Mouse (Mus musculus): ENCODE results near the gene Olfr559. TPM values are rescaled to one million over a fixed set of nuclear protein-coding genes. Genes with fewer than 3 reads are reported as not detected.

Gene Olfr559
- polyA plus RNA-seq, 1 experiment from 2014 or later, result not detected

Other genes with a start within 250 kb of the Olfr559 start
- not detected in 3 replicates for gene Olfr543, start 245.8 kb downstream of the Olfr559 start, polyA plus RNA-seq (2018)
- gene Olfr544, start 239.2 kb downstream of the Olfr559 start, polyA plus RNA-seq (2018), result not detected in 3 replicates
- not detected in 3 replicates for gene Olfr545, start 227.9 kb downstream of the Olfr559 start, polyA plus RNA-seq (2018)
- not detected in 3 replicates for gene Olfr547, start 192.7 kb downstream of the Olfr559 start, polyA plus RNA-seq (2018)
- gene Olfr548-ps1, start 186.6 kb downstream of the Olfr559 start, polyA plus RNA-seq (2018), result not detected in 3 replicates
- gene Olfr549, start 177.6 kb downstream of the Olfr559 start, polyA plus RNA-seq (2018), result not detected in 3 replicates
- 31.3 to 44.4 TPM (median 44.4 TPM) in 3 replicates for gene Trim21, start 162.0 kb downstream of the Olfr559 start, polyA plus RNA-seq (2018)
- gene Olfr550, start 156.0 kb downstream of the Olfr559 start, polyA plus RNA-seq (2018), result not detected in 3 replicates
- not detected in 3 replicates for gene Olfr551, start 135.6 kb downstream of the Olfr559 start, polyA plus RNA-seq (2018)
- not detected in 3 replicates for gene Olfr552, start 129.7 kb downstream of the Olfr559 start, polyA plus RNA-seq (2018)
- not detected in 3 replicates for gene Olfr553, start 109.3 kb downstream of the Olfr559 start, polyA plus RNA-seq (2018)
- not detected in 3 replicates for gene Olfr554, start 89.1 kb downstream of the Olfr559 start, polyA plus RNA-seq (2018)
- not detected in 3 replicates for gene Olfr555, start 68.7 kb downstream of the Olfr559 start, polyA plus RNA-seq (2018)
- gene Olfr556, start 62.6 kb downstream of the Olfr559 start, polyA plus RNA-seq (2018), result not detected in 3 replicates
- 2.3 to 3.3 TPM (median 2.8 TPM) in 3 replicates for gene Trim68, start 40.2 kb downstream of the Olfr559 start, polyA plus RNA-seq (2018)
- gene Olfr557, start 31.6 kb downstream of the Olfr559 start, polyA plus RNA-seq (2018), result not detected in 3 replicates
- not detected in 3 replicates for gene Olfr558, start 25.3 kb downstream of the Olfr559 start, polyA plus RNA-seq (2018)
- not detected in 3 replicates for gene Olfr33, start 8.4 kb downstream of the Olfr559 start, polyA plus RNA-seq (2018)
- not detected in 3 replicates for gene Olfr560, start 31.9 kb upstream of the Olfr559 start, polyA plus RNA-seq (2018)
- not detected in 3 replicates for gene Olfr78, start 32.0 kb upstream of the Olfr559 start, polyA plus RNA-seq (2018)
- gene Olfr561, start 43.7 kb upstream of the Olfr559 start, polyA plus RNA-seq (2018), result not detected in 3 replicates
- not detected in 3 replicates for gene Olfr564, start 76.0 kb upstream of the Olfr559 start, polyA plus RNA-seq (2018)
- gene Olfr566, start 131.3 kb upstream of the Olfr559 start, polyA plus RNA-seq (2018), result not detected in 3 replicates
- not detected in 3 replicates for gene Olfr568, start 149.6 kb upstream of the Olfr559 start, polyA plus RNA-seq (2018)
- gene Olfr569, start 163.4 kb upstream of the Olfr559 start, polyA plus RNA-seq (2018), result not detected in 3 replicates
- gene Olfr570, start 167.1 kb upstream of the Olfr559 start, polyA plus RNA-seq (2018), result not detected in 3 replicates
- gene Olfr571, start 190.0 kb upstream of the Olfr559 start, polyA plus RNA-seq (2018), result not detected in 3 replicates
- gene Olfr572, start 196.9 kb upstream of the Olfr559 start, polyA plus RNA-seq (2018), result not detected in 3 replicates
- not detected in 3 replicates for gene Olfr573-ps1, start 215.1 kb upstream of the Olfr559 start, polyA plus RNA-seq (2018)
- gene Olfr574, start 221.0 kb upstream of the Olfr559 start, polyA plus RNA-seq (2018), result not detected in 3 replicates
- gene Olfr575, start 231.3 kb upstream of the Olfr559 start, polyA plus RNA-seq (2018), result not detected in 3 replicates
- gene Olfr576, start 235.2 kb upstream of the Olfr559 start, polyA plus RNA-seq (2018), result not detected in 3 replicates
- gene Olfr577, start 248.5 kb upstream of the Olfr559 start, polyA plus RNA-seq (2018), result not detected in 3 replicates